Mouse (Mus musculus) liver, embryonic 16.5 days (tissue): Measurements from ENCODE around the gene Zc3h7b. TPM values are rescaled to one million over a fixed set of nuclear protein-coding genes. Genes with fewer than 3 reads are reported as not detected.

Experiments
- ATAC-seq: fragments of 200-750 bp; cut with Nextera tagmentation; 2 replicates; pipeline ENCODE4 v1.8.0; 2017; ENCODE audit warnings: low read depth, mild to moderate bottlenecking, moderate number of reproducible peaks, moderate library complexity
- H3K27ac ChIP-seq: fragments of 300-500 bp; sonication (generic); 2 replicates; pipeline ENCODE4 v1.5.1; 2014; ENCODE audit warnings: mild to moderate bottlenecking, low read length
- H3K27me3 ChIP-seq: fragments of 300-500 bp; sonication (generic); 2 replicates; pipeline ENCODE4 v1.6.1; 2014; ENCODE audit warnings: low read depth, low read length, mixed read lengths; ENCODE audit not compliant: control insufficient read depth, insufficient read depth
- H3K36me3 ChIP-seq: fragments of 300-500 bp; sonication (generic); 2 replicates; pipeline ENCODE4 v1.6.1; 2014; ENCODE audit warnings: mild to moderate bottlenecking; ENCODE audit not compliant: control insufficient read depth, insufficient read depth
- H3K4me1 ChIP-seq: fragments of 300-500 bp; sonication (generic); 2 replicates; pipeline ENCODE4 v1.6.1; 2014; ENCODE audit warnings: low read depth, low read length, mixed read lengths; ENCODE audit not compliant: control insufficient read depth
- H3K4me2 ChIP-seq: fragments of 300-500 bp; sonication (generic); 2 replicates; pipeline ENCODE4 v1.6.1; 2014; ENCODE audit warnings: low read depth, low read length, mixed read lengths
- H3K4me3 ChIP-seq: fragments of 300-500 bp; sonication (generic); 2 replicates; pipeline ENCODE4 v1.5.1; 2014; ENCODE audit warnings: low read depth, mild to moderate bottlenecking, low read length
- H3K9ac ChIP-seq: fragments of 300-500 bp; sonication (generic); 2 replicates; pipeline ENCODE4 v1.6.1; 2014; ENCODE audit warnings: low read depth, low read length
- H3K9me3 ChIP-seq: fragments of 300-500 bp; sonication (generic); replicated peaks from 2 replicates; pipeline ENCODE4 v1.6.1; 2016; ENCODE audit warnings: low read length; ENCODE audit not compliant: control insufficient read depth
- WGBS: fragments of 180-500 bp; shearing (Covaris S2); extraction: QIAGEN DNeasy Blood & Tissue Kit; methylation state at CpG from one replicate; pipeline ENCODE4 v1.1.7; 2014; ENCODE audit not compliant: insufficient replicate concordance; 5-methylcytosine and 5-hydroxymethylcytosine counted together
- polyA plus RNA-seq: library from polyadenylated mRNA; unstranded; fragments of >200 nt; fragmentation: Nextera tagmentation; extraction: Ambion mirVana; gene quantifications from 2 replicates; pipeline ENCODE4 v1.2.1, GENCODE M21; 2015

The Zc3h7b gene
- polyA plus RNA-seq, 1 experiment from 2014 or later: 4.6 TPM

- H3K4me2 ChIP-seq: no peak overlapping the region
- no peak overlapping the region for H3K4me3 ChIP-seq
- H3K36me3 ChIP-seq: peaks cover 4% of the 10 kb centered on the region; the same call in 1 of the 2 replicates
- no peaks in the 10 kb centered on the region for H3K9me3 ChIP-seq
- WGBS: 53% methylated on average over 9 of the region's 9 CpGs
- no peak overlapping the region for H3K27ac ChIP-seq
- no peaks in the 10 kb centered on the region for H3K27me3 ChIP-seq
- no peak overlapping the region for H3K9ac ChIP-seq
- ATAC-seq: no peak
- peaks cover 2% of the 10 kb centered on the region; the same call in 1 of the 2 replicates for H3K4me1 ChIP-seq
Measured at GRCm38 (mm10) chr15:81792444-81792843, 47.6 kb downstream of the Zc3h7b start.

- Histone ChIP-seq H3K4me1 (peaks cover 5% of the 10 kb centered on the region), H3K9ac (no peak overlapping the region), H3K4me2 (no peak overlapping the region), H3K4me3 (no peak overlapping the region), H3K9me3 (no peaks in the 10 kb centered on the region), H3K36me3 (peaks cover 4% of the 10 kb centered on the region; the same call in 1 of the 2 replicates), H3K27ac (no peak overlapping the region), H3K27me3 (no peaks in the 10 kb centered on the region)
- ATAC-seq: peak; percentile 50; the same call in 1 of the 2 replicates
- WGBS: 62% methylated on average over 3 of the region's 3 CpGs
Measured at GRCm38 (mm10) chr15:81796228-81796627, 51.4 kb downstream of the Zc3h7b start.

GRCm38 (mm10) chr15:81797861-81798260, 53.0 kb downstream of the Zc3h7b start:
- no peak overlapping the region for H3K27ac ChIP-seq
- no peaks in the 10 kb centered on the region for H3K27me3 ChIP-seq
- H3K4me2 ChIP-seq: no peak overlapping the region
- H3K4me3 ChIP-seq: no peak overlapping the region
- peaks cover 19% of the 10 kb centered on the region for H3K4me1 ChIP-seq
- peaks cover 2% of the 10 kb centered on the region; the same call in 1 of the 2 replicates for H3K36me3 ChIP-seq
- no peak for ATAC-seq
- H3K9me3 ChIP-seq: no peaks in the 10 kb centered on the region
- 72% methylated on average over 6 of the region's 6 CpGs for WGBS
- H3K9ac ChIP-seq: no peak overlapping the region

GRCm38 (mm10) chr15:81798421-81798820, 53.6 kb downstream of the Zc3h7b start:
- H3K4me3 ChIP-seq: no peak overlapping the region
- H3K27me3 ChIP-seq: no peaks in the 10 kb centered on the region
- H3K27ac ChIP-seq: no peak overlapping the region
- H3K36me3 ChIP-seq: no peaks in the 10 kb centered on the region
- H3K4me2 ChIP-seq: no peak overlapping the region
- peaks cover 25% of the 10 kb centered on the region for H3K4me1 ChIP-seq
- ATAC-seq: no peak
- WGBS: 69% methylated on average over 4 of the region's 4 CpGs
- H3K9ac ChIP-seq: no peak overlapping the region
- H3K9me3 ChIP-seq: no peaks in the 10 kb centered on the region

GRCm38 (mm10) chr15:81800391-81800790, 55.5 kb downstream of the Zc3h7b start:
- Histone ChIP-seq H3K4me1 (peaks cover 34% of the 10 kb centered on the region), H3K36me3 (no peaks in the 10 kb centered on the region), H3K9ac (no peak overlapping the region), H3K9me3 (no peaks in the 10 kb centered on the region), H3K27ac (no peak overlapping the region), H3K4me2 (no peak overlapping the region), H3K27me3 (no peaks in the 10 kb centered on the region), H3K4me3 (no peak overlapping the region)
- 55% methylated on average over 3 of the region's 3 CpGs for WGBS
- no peak for ATAC-seq

- Histone ChIP-seq H3K36me3 (no peaks in the 10 kb centered on the region), H3K27ac (peak within 1 kb of the TSS; percentile 59), H3K4me3 (peak within 1 kb of the TSS; percentile 52), H3K4me2 (peak within 1 kb of the TSS; percentile 62), H3K9me3 (no peaks in the 10 kb centered on the region), H3K27me3 (no peaks in the 10 kb centered on the region), H3K9ac (peak within 1 kb of the TSS; percentile 47), H3K4me1 (peaks cover 34% of the 10 kb centered on the region)
- peak; percentile 95 for ATAC-seq
- WGBS: 14% methylated on average over 18 of the region's 19 CpGs
Measured at GRCm38 (mm10) chr15:81802001-81802890, 57.4 kb downstream of the Zc3h7b start, which contains the start of gene Tef. Gene Tef (plus strand): TSS chr15:81802421.

- H3K4me3 ChIP-seq: peak overlapping the region; percentile 52
- peaks cover 34% of the 10 kb centered on the region for H3K4me1 ChIP-seq
- WGBS: 13% methylated on average over 8 of the region's 8 CpGs
- peak overlapping the region; percentile 48 for H3K27ac ChIP-seq
- no peaks in the 10 kb centered on the region for H3K36me3 ChIP-seq
- peak overlapping the region; percentile 47 for H3K9ac ChIP-seq
- no peaks in the 10 kb centered on the region for H3K9me3 ChIP-seq
- peak; percentile 4; the same call in 1 of the 2 replicates for ATAC-seq
- H3K4me2 ChIP-seq: peak overlapping the region; percentile 62
- H3K27me3 ChIP-seq: no peaks in the 10 kb centered on the region
Measured at GRCm38 (mm10) chr15:81802941-81803351, 58.1 kb downstream of the Zc3h7b start.

GRCm38 (mm10) chr15:81803425-81803951, 58.6 kb downstream of the Zc3h7b start:
- ATAC-seq: peak; percentile 4; the same call in 1 of the 2 replicates
- H3K4me3 ChIP-seq: peak overlapping the region; percentile 52

GRCm38 (mm10) chr15:81804172-81804571, 59.3 kb downstream of the Zc3h7b start:
- Histone ChIP-seq H3K4me1 (peaks cover 34% of the 10 kb centered on the region), H3K36me3 (no peaks in the 10 kb centered on the region), H3K4me3 (no peak overlapping the region), H3K9me3 (no peaks in the 10 kb centered on the region), H3K4me2 (no peak overlapping the region), H3K27me3 (no peaks in the 10 kb centered on the region), H3K9ac (no peak overlapping the region), H3K27ac (no peak overlapping the region)
- 37% methylated on average over 1 of the region's 1 CpGs for WGBS
- no peak for ATAC-seq

More at GRCm38 (mm10) chr15:81803425-81803951, 58.6 kb downstream of the Zc3h7b start:
- Histone ChIP-seq H3K27me3 (no peaks in the 10 kb centered on the region), H3K27ac (0 out of 2 replicates have a peak overlapping the region, but pooled peaks have one; percentile 48), H3K9ac (no peak overlapping the region), H3K36me3 (no peaks in the 10 kb centered on the region), H3K4me1 (peaks cover 34% of the 10 kb centered on the region), H3K4me2 (peak overlapping the region; percentile 62), H3K9me3 (no peaks in the 10 kb centered on the region)
- 20% methylated on average over 4 of the region's 4 CpGs for WGBS
